Mouse (Mus musculus) ovary, postnatal 36 days (tissue): ENCODE measurements around the gene Cln3.
A peak's percentile ranks its signal among the peaks of the same experiment; 100 is the strongest.

ENCODE experiments used
- DNase-seq: peaks from one replicate; pipeline ENCODE4 v3.0.0; 2022; ENCODE audit warnings: low spot score, mixed read lengths

Gene Cln3

DNA sequence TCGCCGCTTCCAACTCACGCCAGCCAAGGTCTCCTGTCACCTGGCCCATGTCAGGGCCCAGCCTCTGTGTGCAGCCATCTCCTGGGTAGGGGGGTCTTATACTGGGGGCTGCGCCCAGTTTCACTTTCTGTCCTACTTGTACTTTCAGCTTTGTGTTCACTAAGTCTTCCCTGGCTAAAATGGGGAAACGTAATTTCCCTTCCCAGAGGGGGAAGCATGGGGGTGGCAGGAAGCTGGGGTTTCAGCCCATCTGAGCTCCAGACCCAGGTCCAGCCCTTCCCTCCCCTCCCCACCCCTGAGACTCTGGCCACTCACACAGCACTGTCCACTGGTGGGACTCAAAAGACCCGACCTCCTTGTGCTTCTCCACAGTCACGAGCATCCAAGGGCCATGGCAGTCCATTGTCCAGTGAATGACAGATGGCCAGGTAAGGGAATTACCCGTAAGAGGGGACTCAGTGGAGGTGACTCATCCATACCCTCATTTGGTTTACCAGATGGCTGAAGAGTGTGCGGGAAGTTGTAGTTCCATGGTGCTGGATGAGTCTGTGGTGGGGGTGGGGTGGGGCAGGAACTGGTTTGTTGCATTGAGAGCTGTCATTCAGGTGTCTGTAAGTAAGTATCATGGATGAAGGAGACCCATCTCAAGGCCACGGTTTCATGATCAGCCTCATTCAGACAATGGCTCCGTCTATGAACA, 9.4 kb upstream of the Cln3 start, which contains the start of gene Il27:
Gene Il27 (minus strand): TSS at position 80 of the 700 bp plus-strand sequence.
- no peak for DNase-seq

DNA sequence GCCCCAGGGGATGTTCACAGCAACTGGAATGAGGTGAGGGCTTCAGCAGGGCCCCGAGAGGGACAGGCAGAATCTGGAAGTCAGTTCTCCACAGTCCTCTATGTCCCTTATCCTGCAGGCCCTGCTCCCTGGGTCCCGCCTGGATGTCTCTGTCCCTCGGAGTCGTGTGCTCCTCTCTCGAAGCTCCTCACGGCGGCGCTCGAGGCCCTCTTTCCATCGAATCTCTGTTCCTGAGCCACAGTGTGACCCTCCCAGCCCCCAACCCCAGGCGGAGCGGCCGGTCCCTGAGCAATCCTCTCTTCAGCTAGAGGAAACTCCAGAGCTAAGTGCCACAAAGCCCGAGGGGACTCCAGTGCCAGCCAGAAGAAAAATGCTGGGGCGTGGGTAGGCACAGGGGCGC, 2.2 kb upstream of the Cln3 start:
- peak; percentile 76 for DNase-seq

GRCm38 (mm10) chr7:126586839-126587238, 1.2 kb upstream of the Cln3 start:
- peak; percentile 51 for DNase-seq

- DNase-seq: no peak
These were observed 1.1 kb downstream of the Cln3 start, which contains the start of gene Apobr for GRCm38 (mm10) chr7:126584506-126584977. Gene Apobr, plus strand, starts transcription at chr7:126584942.

DNA sequence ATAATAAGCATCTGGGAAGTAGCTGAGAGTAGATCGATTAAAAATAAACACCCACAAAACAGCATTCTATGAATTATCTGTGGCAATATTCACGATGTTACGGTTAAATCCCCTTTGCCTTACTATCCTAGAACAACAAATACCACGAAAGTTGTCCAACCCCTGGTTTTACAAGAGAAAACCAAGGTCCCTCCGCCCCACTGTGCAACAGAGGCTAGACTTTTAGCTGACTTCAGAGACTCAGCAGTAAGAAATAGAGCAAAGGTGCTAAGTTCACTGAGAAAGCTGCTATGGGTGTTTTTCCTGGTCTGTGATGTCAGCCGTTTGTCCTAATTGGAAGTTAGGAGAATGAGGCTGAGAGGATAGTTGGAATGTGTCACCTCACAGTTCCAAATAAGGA, 1.9 kb downstream of the Cln3 start:
- DNase-seq: no peak

DNA sequence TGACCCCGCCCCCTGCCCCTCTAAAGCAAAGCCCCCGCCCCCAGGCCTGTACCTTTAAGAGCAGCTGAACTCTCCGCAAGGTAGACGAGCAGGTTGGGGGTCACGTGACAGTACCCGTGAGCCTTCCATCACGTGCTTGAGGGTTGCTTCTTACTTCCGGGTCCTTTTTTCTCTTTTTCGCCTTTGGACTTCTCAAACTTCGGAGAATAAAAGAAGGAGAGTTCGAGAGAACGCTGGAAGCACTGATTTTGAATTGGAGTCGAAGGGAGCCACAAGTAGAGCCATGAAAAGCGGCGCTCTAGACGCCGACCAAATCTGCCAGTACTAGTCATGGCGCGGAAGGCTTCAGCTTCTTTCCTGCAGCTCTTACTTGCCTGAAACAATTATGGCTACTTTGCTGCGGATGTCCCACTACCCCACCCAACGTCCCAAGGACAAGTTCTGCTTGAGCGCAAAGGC, 2.3 kb downstream of the Cln3 start:
- peak; percentile 80 for DNase-seq

DNA sequence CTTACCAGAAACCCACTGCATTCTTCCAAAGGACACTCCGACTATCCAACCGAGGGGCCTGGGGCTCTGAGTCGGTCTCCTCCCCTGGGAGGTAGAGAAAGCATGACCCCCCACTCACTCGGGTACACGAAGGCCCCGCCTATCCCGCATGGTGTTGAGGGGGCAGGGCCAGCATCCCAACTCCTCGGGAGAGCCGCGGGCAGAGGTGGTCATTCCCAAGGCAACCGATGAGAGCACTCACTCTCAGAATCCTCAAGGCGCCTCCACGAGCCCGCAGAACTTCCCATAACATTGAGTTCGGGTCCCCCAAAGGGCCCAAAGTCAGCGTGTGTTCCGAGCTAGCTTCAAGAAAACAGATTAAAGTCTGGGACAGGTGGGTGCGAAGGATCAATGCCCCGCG, 2.9 kb downstream of the Cln3 start:
- DNase-seq: peak; percentile 45

DNA sequence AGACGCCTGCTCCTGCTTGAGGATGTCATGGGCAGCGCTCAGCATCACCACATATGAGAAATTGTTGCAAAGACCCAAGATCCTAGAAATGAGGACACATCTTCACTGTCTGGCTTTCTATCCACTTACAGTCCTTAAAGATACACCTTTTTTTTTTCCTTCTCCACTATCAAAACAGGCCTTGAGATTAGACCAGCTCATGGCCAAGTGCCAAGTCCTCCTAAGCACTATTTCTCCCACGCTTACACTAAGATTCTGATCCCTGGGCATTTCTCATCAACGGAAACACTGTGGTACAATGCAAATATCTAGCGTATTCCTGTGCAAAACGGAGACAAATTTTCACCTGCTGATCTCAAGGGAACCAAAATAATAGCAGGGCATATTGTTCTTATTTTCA, 4.0 kb downstream of the Cln3 start:
- DNase-seq: no peak

DNA sequence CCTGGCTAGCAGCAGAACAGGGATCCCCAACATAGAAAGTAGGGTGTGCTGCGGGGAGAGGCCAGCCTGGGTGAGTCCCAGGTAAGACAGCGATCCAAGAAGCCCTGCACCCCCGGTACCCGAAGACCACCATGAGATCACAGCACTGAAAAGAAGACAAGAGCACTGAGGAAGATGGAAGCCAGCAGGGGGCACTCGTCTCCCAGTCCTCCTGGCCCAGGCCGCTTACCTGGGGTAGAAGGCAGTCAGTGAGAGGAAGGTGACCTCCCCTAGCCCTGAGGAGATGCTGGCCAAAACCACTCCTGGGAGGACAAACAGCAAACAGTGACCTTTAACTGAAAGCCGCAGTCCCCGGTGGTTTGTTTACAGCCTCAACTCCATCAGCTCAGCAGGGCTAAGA, 6.4 kb downstream of the Cln3 start:
- peak; percentile 55 for DNase-seq

DNA sequence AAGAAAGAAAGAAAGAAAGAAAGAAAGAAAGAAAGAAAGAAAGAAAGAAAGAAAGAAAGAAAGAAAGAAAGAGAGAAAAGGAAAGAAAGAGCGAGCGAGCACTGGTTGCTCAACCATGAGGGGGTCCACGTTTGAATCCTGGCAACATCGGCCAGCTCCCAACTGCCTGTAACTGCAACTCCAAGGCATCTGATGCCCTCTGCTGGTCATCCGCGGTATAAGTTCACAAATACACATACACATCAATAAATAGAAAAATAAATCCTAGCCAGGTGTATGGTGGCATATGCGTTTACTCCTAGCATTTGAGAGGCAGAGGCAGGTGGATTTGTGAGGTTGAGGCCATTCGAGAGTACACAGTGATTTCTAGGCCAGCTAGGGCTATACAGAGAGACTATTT, 8.7 kb downstream of the Cln3 start:
- no peak for DNase-seq

DNA sequence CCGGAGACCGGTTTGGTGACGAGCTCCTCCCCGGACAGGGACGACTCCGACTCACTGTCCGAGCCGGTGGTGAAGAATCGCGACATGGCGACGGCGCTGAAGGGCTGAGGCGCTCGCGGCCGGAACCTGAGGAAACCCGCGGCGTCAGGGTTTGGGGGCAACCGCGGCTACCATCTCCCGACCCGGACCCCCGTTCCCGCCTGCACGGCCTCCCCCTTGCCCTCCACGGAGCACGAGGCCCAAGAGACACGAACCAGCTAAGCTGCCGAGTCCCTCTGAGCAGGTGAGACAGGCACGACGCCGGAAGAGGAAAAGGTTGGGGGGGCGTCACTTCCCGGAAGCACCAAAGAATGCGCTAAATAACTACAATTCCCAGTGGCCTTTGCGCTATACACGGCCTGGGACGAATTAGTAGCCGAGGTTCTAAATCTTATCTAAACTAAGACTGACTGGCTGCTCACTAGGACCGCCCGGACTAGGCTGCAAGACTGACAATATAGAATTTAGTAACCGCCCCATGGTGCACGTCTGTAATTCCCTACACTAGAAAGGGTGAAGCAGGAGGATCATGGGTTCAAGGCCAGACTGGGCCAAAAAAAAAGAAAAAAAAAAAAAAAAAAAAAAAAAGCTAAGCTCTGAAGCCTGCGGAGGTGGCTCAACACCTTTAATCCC, 19.4 kb downstream of the Cln3 start, which contains the start of gene Eif3c:
Gene Eif3c (minus strand): TSS at position 318 of the 672 bp plus-strand sequence.
- DNase-seq: peak; percentile 79

GRCm38 (mm10) chr7:126565693-126566092, 19.9 kb downstream of the Cln3 start:
- DNase-seq: no peak

DNA sequence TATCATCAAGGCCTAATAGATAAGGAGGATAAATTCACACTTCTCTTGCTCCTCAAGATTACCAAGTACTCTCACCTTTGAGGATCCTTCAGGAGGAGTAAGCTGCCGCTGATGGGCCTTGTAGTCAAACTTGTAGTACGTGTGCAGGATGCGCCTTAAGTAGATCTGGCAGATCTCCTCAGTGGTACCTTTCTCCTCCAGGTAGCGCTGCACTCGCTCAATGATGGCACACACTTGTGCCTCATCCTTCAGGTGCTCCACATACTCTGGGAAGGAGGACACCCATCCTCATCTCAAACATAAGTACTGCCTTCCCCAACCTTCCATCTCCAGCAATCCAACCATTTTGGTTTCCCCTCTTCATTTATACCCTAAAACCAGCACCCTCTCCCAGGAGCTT, 29.0 kb downstream of the Cln3 start:
- DNase-seq: no peak

DNA sequence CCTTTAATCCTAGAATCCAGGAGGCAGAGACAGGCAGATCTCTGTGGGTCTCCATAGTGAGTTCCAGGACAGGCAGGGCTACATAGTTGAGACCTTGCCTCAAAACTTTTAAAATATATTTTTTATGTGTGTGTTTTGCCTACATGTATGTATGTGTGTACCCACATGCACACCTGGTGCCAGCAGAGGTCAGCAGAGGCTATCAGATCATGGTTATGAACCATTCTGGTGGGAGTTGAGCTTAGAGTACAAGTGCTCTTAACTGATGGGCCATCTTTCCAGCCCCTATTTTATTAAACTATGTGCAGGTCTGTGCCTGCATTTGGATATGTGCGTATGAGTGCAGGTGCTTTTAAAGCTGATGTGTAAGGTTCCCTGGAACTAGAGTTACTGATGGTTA, 30.8 kb downstream of the Cln3 start:
- DNase-seq: no peak

- no peak for DNase-seq
These were observed 40.0 kb downstream of the Cln3 start for GRCm38 (mm10) chr7:126545631-126546030.

DNA sequence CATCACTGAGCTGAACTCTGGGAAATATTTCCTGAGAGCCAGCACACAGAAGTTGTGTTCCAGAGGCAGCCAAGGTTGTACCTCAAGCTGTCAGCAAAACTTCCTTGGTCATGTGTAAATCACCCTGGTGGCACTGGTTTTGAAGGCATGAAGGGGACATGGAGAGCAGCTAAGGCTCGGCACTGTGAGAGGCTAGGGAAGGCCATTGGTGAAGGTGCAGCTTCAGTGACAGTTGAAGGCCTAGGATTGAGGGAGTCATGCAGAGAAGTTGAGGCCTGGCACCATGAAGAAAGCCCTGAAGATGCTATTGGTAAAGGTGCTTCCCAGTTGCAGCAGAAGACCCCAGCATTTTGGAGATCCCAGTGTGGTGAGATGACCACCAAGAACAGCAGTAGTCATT, 44.0 kb downstream of the Cln3 start:
- no peak for DNase-seq

DNA sequence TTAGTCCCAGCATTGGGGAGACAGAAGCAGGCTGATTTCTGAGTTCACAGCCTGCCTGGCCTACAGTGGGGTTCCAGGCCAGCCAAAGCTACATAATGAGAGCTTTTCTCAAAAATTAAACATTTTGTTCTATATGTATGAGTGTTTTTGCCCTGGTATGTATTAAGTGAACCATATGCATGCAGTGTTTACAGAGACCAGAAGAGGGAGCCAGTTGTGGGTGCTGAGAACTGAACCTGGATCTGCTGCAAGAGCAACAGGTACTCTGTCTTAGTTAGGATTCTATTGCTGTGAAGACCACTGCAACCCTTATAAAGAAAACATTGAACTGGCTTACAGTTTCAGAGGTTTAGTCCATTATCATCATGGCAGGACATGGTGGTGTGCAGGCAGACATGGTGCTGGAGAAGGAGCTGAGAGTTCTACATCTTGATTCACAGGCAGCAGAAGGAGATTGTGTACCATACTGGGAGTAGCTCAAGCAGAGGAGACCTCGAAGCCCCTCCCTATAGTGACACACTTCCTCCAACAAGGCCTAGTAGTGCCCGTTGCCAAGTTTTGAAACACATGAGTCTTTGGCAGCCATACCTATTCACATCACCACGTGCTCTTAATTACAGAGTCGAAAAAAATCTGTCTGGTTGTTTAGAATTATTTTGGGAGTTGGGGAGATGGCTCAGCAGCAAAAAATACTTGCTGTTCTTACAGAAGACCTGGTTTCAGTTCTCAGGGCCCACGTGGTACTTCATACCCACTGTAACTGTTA, 47.6 kb downstream of the Cln3 start:
- no peak for DNase-seq

DNA sequence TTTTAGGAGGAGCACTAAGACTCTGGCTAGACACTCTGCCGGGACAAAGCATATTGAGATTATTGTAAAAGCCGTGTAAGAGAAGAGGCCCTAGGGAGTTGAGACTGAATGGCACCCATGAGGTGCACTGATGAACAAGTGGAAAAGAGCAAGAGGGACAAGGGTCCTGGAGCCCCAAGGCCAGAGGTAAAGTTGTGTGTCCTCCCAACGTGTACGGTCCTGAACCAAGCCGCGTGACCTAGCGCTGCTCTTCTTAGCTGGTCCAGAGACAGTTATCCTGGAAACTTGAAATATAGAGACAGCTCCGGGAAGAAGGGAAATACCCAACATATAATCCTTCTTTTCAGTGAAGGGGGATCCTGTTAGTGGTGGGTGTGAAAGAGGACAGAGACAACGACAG, 49.2 kb downstream of the Cln3 start:
- DNase-seq: no peak

GRCm38 (mm10) chr7:126535766-126536165, 49.9 kb downstream of the Cln3 start:
- DNase-seq: peak; percentile 31

DNA sequence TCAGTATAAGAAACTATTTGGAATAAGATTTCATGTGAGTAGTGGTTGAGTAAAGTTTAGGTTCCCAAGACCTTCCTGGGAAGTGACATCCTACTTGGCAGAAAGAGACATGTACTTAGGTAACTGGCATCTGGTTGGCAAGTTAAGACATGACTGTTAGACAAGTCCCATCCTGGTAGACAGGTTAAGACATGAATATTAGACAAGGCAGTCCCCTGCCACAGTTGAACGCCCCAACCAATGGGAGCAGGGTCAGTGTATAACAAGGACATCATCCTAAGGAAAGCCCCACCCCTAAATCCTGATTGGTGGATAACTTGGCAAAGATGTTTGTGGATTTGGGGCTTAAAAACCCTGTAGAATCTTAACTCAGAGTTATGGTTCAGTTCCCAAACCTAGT, 52.2 kb downstream of the Cln3 start:
- no peak for DNase-seq

GRCm38 (mm10) chr7:126528166-126528577, 57.4 kb downstream of the Cln3 start:
- DNase-seq: no peak

DNA sequence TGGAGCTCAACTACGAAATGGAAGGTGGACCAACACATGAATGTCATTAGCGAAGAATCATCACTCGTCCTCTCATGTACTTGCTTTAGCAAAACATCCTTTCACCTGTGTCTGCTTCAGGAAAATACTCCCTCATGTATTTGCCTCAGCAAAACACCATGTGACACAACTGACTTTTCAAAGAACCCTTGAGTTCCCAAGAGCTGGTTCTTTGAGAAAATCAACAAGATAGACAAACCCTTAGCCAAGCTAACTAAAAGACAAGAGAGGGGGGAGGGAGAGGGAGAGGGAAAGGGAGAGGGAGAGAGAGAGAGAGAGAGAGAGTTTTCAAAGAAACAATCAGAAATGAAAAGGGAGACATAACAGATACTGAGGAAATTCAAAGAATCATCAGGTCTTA, 62.3 kb downstream of the Cln3 start:
- DNase-seq: no peak
